Mouse (Mus musculus) limb, embryonic 14.5 days (tissue): Measurements from ENCODE around the gene Lrit3. TPM values are rescaled to one million over a fixed set of nuclear protein-coding genes. Genes with fewer than 3 reads are reported as not detected.
A peak's percentile ranks its signal among the peaks of the same experiment; 100 is the strongest.

Source experiments
- ATAC-seq: fragments of 200-750 bp; cut with Nextera tagmentation; 2 replicates; pipeline ENCODE4 v1.8.0; 2017; ENCODE audit warnings: low read depth, moderate number of reproducible peaks, moderate TSS enrichment; ENCODE audit not compliant: low FRiP score
- DNase-seq: peaks from one replicate; pipeline ENCODE4 v3.0.0-alpha.2; 2015; ENCODE audit warnings: low spot score
- H3K27ac ChIP-seq: fragments of 300-500 bp; sonication (generic); replicated peaks from 2 replicates; pipeline ENCODE4 v1.5.1; 2014; ENCODE audit warnings: low read depth, mild to moderate bottlenecking, low read length, moderate library complexity, mixed read lengths
- H3K27me3 ChIP-seq: fragments of 300-500 bp; sonication (generic); 2 replicates; pipeline ENCODE4 v1.6.1; 2014; ENCODE audit warnings: low read length, mixed read lengths; ENCODE audit not compliant: control insufficient read depth, insufficient read depth
- H3K36me3 ChIP-seq: fragments of 300-500 bp; sonication (generic); 2 replicates; pipeline ENCODE4 v1.6.1; 2014; ENCODE audit warnings: mild to moderate bottlenecking, low read length, moderate library complexity, mixed read lengths; ENCODE audit not compliant: control insufficient read depth, insufficient read depth
- H3K4me1 ChIP-seq: fragments of 300-500 bp; sonication (generic); 2 replicates; pipeline ENCODE4 v1.6.1; 2014; ENCODE audit warnings: antibody characterized with exemption, low read length, mixed read lengths; ENCODE audit not compliant: control insufficient read depth, insufficient read depth
- H3K4me2 ChIP-seq: fragments of 300-500 bp; sonication (generic); replicated peaks from 2 replicates; pipeline ENCODE4 v1.6.1; 2014; ENCODE audit warnings: low read depth, mild to moderate bottlenecking, low read length, moderate library complexity; ENCODE audit not compliant: severe bottlenecking
- H3K4me3 ChIP-seq: fragments of 300-500 bp; sonication (generic); replicated peaks from 2 replicates; pipeline ENCODE4 v1.5.1; 2014; ENCODE audit warnings: low read length
- H3K9ac ChIP-seq: fragments of 300-500 bp; sonication (generic); 2 replicates; pipeline ENCODE4 v1.6.1; 2014; ENCODE audit warnings: mild to moderate bottlenecking, low read depth, low read length, moderate library complexity; ENCODE audit not compliant: severe bottlenecking
- H3K9me3 ChIP-seq: fragments of 300-500 bp; sonication (generic); 2 replicates; pipeline ENCODE4 v1.6.1; 2016; ENCODE audit warnings: low read length; ENCODE audit not compliant: control insufficient read depth
- POLR2A ChIP-seq: fragments of 200-500 bp; IDR thresholded peaks from 2 replicates; pipeline ENCODE4 v1.8.0; 2012; ENCODE audit warnings: inconsistent platforms, mild to moderate bottlenecking, moderate library complexity, borderline replicate concordance; ENCODE audit not compliant: insufficient read depth, insufficient read length; ENCODE audit errors: extremely low read depth
- WGBS: fragments of 180-500 bp; shearing (Covaris S2); extraction: QIAGEN DNeasy Blood & Tissue Kit; methylation state at CpG from one replicate; pipeline ENCODE4 v1.1.7; 2014; 5-methylcytosine and 5-hydroxymethylcytosine counted together
- polyA plus RNA-seq, 2 experiments: library from polyadenylated mRNA; depleted of rRNA in 1 of 2; stranded (reverse) in 1 of 2; unstranded in 1 of 2; fragments of >200 nt; fragmentation: Nextera tagmentation in 1 of 2; extraction: Ambion mirVana in 1 of 2; gene quantifications; 2 replicates each; pipeline versions ENCODE4 v1.2.1 to v1.2.3; 2012 to 2014

The Lrit3 gene
- polyA plus RNA-seq, 2 experiments = 0.04 TPM; not detected in 1

GRCm38 (mm10) chr3:129826691-129827090 is 22.9 kb upstream of the Lrit3 start:
- no peak overlapping the region for H3K27ac ChIP-seq
- no peak for TF ChIP-seq POLR2A
- DNase-seq = no peak
- WGBS = 88% methylated on average over 10 of the region's 10 CpGs
- no peak overlapping the region for H3K4me3 ChIP-seq
- peaks cover 48% of the 10 kb centered on the region for H3K36me3 ChIP-seq
- H3K4me2 ChIP-seq = no peak overlapping the region
- H3K9ac ChIP-seq = no peak overlapping the region
- H3K9me3 ChIP-seq = no peaks in the 10 kb centered on the region
- ATAC-seq = no peak
- no peaks in the 10 kb centered on the region for H3K27me3 ChIP-seq
- H3K4me1 ChIP-seq = peaks cover 9% of the 10 kb centered on the region; the same call in 1 of the 2 replicates

GRCm38 (mm10) chr3:129824891-129825290 is 21.1 kb upstream of the Lrit3 start:
- H3K36me3 ChIP-seq = peaks cover 48% of the 10 kb centered on the region
- H3K4me3 ChIP-seq = no peak overlapping the region
- TF ChIP-seq POLR2A = no peak
- no peaks in the 10 kb centered on the region for H3K27me3 ChIP-seq
- no peak overlapping the region for H3K4me2 ChIP-seq
- ATAC-seq (no peak), DNase-seq (no peak)
- WGBS = 90% methylated on average over 10 of the region's 10 CpGs
- H3K9me3 ChIP-seq = no peaks in the 10 kb centered on the region
- H3K9ac ChIP-seq = no peak overlapping the region
- no peak overlapping the region for H3K27ac ChIP-seq
- peaks cover 6% of the 10 kb centered on the region; the same call in 1 of the 2 replicates for H3K4me1 ChIP-seq

GRCm38 (mm10) chr3:129824146-129824545 is 20.3 kb upstream of the Lrit3 start:
- peaks cover 48% of the 10 kb centered on the region for H3K36me3 ChIP-seq
- 91% methylated on average over 4 of the region's 4 CpGs for WGBS

GRCm38 (mm10) chr3:129823293-129823692 is 19.5 kb upstream of the Lrit3 start:
- Histone ChIP-seq H3K9me3 (no peaks in the 10 kb centered on the region), H3K4me2 (no peak overlapping the region), H3K4me3 (no peak overlapping the region), H3K27ac (no peak overlapping the region), H3K4me1 (no peaks in the 10 kb centered on the region), H3K36me3 (peaks cover 46% of the 10 kb centered on the region), H3K9ac (no peak overlapping the region), H3K27me3 (no peaks in the 10 kb centered on the region)
- TF ChIP-seq POLR2A = no peak
- DNase-seq = peak; percentile 69
- 65% methylated on average over 5 of the region's 5 CpGs for WGBS
- no peak for ATAC-seq

More at GRCm38 (mm10) chr3:129824146-129824545, 20.3 kb upstream of the Lrit3 start:
- Histone ChIP-seq H3K4me1 (no peaks in the 10 kb centered on the region), H3K27me3 (no peaks in the 10 kb centered on the region), H3K4me2 (no peak overlapping the region), H3K4me3 (no peak overlapping the region), H3K9ac (no peak overlapping the region), H3K27ac (no peak overlapping the region), H3K9me3 (no peaks in the 10 kb centered on the region)
- DNase-seq (no peak), ATAC-seq (no peak)
- no peak for TF ChIP-seq POLR2A

GRCm38 (mm10) chr3:129822206-129822775 is 18.5 kb upstream of the Lrit3 start, which contains the start of gene Rrh:
TSS of gene Rrh (minus strand) at chr3:129822587.
- DNase-seq (no peak), ATAC-seq (no peak)
- Histone ChIP-seq H3K9ac (no peak within 1 kb of the TSS), H3K4me3 (no peak within 1 kb of the TSS), H3K4me1 (no peaks in the 10 kb centered on the region), H3K27ac (no peak within 1 kb of the TSS), H3K4me2 (no peak within 1 kb of the TSS), H3K9me3 (no peaks in the 10 kb centered on the region), H3K27me3 (no peaks in the 10 kb centered on the region), H3K36me3 (peaks cover 43% of the 10 kb centered on the region)
- 95% methylated on average over 11 of the region's 11 CpGs for WGBS
- no peak for TF ChIP-seq POLR2A

- TF ChIP-seq POLR2A = no peak
- H3K27ac ChIP-seq = no peak overlapping the region
- H3K4me2 ChIP-seq = no peak overlapping the region
- ATAC-seq = no peak
- no peak overlapping the region for H3K4me3 ChIP-seq
- WGBS = 78% methylated on average over 8 of the region's 8 CpGs
- peaks cover 41% of the 10 kb centered on the region for H3K36me3 ChIP-seq
- H3K9ac ChIP-seq = no peak overlapping the region
- H3K27me3 ChIP-seq = no peaks in the 10 kb centered on the region
- H3K4me1 ChIP-seq = no peaks in the 10 kb centered on the region
- H3K9me3 ChIP-seq = no peaks in the 10 kb centered on the region
- DNase-seq = no peak
Measured at GRCm38 (mm10) chr3:129821736-129822135, 17.9 kb upstream of the Lrit3 start.
